Mouse (Mus musculus): ENCODE measurements at regions not wholly inside any gene's neighbourhood (a gene's known extent, or its start where the extent isn't known, plus 50 kb on each side); places are given as distances from the start of the nearest gene placed in this dataset.

DNA sequence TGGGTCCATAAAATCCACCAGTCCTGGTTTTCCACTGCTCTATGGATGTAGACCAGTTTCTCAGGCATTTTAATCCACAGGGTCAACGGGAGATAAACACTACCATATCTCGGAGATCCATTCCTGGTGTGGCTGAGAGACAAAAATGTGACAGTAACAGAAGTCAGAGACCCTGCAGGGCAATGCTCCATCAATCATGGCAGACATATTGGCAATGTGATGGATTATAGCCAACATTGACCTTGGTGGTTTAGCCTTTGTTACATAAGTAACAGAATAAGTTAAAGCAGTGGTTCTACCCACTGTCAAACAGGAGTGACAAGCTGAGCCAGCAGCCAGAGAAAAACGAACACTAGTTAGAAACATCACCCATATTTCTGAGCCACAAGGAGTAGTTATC, 50.0 kb upstream of the Nxph1 start:
- TF ChIP-seq MAFK (IDR thresholded peaks at IDR 0.05; ENCODE audit: insufficient read depth, low read depth, low read length) (no peak), ZC3H11A (IDR thresholded peaks at IDR 0.05; ENCODE audit: borderline replicate concordance, low read depth, low read length) (no peak)

All from ES-E14 (cell line).